Mouse (Mus musculus) neutrophil, adult 5-6 weeks (primary cell): ENCODE data around the gene Slpi. TPM values are rescaled to one million over a fixed set of nuclear protein-coding genes. Genes with fewer than 3 reads are reported as not detected.
A peak's percentile ranks its signal among the peaks of the same experiment; 100 is the strongest.

ENCODE experiments used
- ATAC-seq: fragments of 151-379, 151-347 bp; 2 replicates; pipeline ENCODE4 v1.8.0; 2017; ENCODE audit warnings: mild to moderate bottlenecking, moderate TSS enrichment; ENCODE audit not compliant: insufficient number of reproducible peaks, poor library complexity, low FRiP score, severe bottlenecking; ENCODE audit errors: extremely low read depth
- total RNA-seq: library from RNA; stranded (forward); fragments of 200-1000 nt; gene quantifications from 2 replicates; pipeline ENCODE4 v1.2.3, GENCODE M21; 2017

Gene Slpi
- total RNA-seq, 1 experiment from 2014 or later = 327 TPM

DNA sequence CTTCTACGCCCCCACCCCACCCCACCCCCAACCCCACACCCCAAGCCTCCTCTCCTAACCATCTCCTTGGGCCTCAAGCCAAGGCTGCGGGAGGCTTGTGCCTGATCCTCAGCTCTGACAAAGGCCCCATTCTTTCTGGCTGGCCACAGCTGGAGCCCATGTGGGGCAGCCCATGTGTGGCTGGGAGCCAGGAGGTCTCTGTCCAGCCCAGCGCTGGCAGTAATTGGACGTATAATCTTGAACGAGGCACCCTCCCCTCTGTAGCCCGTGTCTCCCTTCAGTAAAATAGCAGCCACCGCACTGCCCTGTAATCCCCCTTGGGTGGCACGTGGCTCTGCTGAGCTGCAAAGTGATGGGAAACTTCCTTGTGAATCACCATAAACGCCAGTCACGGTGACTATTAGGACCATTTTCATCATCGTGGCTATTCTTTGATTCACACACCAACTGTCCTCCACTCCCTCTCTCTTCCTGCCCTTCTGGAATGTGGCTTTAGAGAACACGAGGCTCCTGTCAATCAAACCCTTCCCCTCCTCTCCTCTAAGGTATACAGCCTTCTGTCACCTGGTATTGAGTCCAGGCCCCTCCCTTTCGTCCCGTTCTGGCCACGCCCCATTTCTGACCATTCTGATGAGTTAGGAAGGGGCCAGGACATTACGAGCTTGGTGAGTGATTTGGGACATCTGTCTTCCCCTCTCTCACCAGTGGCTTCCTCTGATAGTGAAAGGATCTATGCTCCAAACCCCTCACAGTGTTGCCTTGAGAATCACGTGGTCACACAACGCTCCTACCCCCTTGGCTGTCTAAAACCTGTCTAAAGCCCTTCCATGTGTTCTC, 2.8 kb downstream of the Slpi start:
- ATAC-seq = 0 out of 2 replicates have a peak, but pooled peaks have one; percentile 15

DNA sequence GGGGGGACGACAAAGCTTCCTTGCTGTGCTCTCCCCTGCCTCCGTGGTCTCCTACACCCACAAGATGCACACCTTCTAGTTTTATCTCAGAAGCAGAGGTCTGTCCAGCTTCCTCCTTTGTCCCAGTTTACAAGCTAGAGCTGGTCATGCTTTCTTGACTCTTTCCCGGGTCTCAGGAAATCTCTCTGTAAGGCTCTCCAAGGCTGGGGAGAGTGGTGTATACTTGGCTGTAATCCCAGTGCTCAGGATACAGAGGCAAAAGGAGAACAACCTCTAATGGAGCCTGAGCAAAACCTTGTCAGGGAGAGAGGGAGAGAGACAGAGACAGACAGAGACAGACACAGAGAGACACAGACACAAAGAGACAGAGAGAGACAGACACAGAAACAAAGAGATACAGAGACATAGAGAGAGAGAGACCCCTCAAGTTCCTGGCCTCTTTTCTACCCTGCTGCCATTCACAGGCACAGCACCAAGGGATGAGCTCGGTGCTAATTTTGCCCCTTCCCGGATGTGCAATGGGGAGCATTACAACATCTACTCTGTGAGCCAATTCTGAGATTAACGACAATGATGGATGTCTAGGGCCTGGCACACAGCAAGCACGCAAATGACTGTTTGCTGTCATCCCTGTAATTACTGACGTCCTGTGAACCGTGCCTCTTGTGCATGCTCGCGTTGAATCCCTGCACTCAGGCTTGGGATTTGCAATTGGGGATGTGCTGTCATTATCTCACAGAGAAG, 5.1 kb downstream of the Slpi start:
- ATAC-seq = no peak

GRCm38 (mm10) chr2:164382971-164383370, 5.9 kb downstream of the Slpi start:
- ATAC-seq = no peak

- no peak for ATAC-seq
Observed at GRCm38 (mm10) chr2:164381726-164382125, 7.2 kb downstream of the Slpi start.

- peak; percentile 66 for ATAC-seq
Observed at GRCm38 (mm10) chr2:164377478-164378426, 11.1 kb downstream of the Slpi start.

DNA sequence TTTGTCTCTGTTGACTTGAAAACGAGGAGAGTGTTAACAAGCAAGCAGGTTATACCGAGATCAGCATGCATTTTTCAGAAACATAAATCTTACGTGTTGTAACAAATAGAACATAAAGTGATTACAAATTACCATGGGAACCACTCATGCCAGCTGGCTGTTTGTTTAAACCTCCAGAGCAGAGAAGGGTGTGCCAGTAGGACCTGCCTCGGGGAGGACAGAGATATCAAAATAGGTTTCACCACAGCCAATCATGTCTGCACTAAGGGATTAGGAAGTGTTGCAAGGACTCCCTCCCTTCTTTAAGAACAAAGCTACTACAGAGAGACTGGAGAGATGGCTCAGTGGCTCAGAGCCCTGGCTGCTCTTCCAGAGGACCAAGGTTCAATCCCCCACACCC, 15.7 kb downstream of the Slpi start:
- ATAC-seq = no peak

DNA sequence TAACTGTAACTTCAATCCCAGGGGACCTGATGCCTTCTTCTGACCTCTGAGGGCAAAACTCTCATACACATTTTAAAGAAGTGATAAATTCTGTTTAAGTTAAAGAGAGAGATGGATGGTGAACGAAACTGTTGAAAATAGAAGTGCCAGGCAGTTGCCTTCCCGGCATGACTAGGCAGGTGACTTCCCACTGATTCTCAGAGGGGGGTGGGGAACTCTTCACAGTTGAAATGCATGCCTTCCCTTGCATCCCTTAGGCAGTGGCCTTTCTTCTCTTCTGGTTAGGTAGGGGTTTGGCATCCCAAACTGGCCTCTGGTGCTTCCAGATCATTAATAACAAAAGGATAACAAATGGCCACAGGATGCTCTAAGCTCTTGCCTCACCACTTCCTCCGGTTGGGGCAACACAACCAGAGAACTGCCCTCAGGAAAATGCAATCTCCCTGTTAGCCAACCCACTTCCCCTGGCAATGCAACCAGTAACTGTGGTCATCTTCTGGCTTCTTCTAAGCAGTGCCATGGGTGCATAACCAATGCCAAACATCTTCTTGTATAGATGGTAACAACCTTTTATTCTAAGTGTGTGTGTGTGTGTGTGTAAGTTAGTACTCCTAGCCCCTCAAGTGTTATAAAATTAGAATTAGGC, 16.4 kb downstream of the Slpi start:
- peak; percentile 79 for ATAC-seq

DNA sequence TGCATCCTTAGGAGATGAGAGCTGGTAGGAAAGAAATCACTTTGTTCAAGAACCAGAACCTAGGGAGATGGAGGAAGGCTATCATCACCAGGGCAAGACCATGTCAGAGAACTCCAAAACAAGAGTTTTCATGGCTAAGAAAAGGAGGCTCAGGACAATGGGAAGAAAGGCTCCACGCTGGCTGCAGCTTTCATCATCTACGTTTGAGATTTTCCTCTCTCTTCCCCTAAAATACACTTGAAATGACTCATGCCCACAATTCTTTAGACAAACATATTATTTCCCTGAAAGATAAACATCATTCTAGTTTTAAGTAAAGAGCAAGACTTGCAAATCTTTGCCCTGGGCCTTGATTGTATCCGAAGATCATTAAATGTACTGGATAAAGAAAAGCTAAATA, 17.5 kb downstream of the Slpi start:
- ATAC-seq = no peak

GRCm38 (mm10) chr2:164368620-164369105, 20.2 kb downstream of the Slpi start:
- no peak for ATAC-seq

DNA sequence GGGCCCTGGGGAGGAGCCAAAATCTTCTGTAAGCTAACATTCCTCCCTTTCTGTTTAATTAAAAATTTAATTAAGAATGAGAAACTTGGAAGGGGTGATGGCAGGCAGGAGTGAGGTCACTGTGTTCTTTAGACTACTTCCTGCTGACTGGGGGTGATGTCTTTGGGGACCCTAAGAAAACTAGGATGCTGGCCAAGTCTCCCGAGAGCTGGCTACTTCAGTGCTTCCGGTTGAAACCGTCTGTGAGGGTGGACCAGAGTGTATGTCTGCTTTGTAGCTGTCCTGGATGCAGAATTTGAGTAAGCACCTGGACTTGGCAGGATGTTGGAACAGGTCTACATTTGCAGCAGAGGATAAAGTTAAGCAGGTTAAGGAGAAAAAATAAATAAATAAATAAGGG, 21.9 kb downstream of the Slpi start:
- ATAC-seq = no peak

GRCm38 (mm10) chr2:164360974-164361657, 27.8 kb downstream of the Slpi start:
- ATAC-seq = 0 out of 2 replicates have a peak, but pooled peaks have one; percentile 24

DNA sequence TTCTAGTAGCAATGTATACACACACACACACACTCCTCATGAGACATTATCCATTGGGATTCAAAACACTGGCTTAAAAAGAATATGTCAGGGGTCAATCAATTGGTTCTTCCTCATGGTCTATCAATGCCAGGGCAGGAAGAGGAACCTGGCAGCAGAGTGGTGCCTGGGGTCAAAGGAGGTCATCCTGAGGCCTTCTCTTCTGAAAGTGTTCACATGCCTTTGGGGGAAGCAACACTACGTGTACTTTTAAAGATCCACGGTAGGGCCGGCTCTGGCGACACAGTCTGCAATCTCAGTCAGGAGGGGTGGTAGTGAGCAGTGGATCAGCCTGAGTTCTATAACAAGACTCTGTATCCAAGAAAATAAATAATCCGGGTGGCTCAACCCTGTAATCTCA, 29.2 kb downstream of the Slpi start:
- ATAC-seq = peak; percentile 22; the same call in 1 of the 2 replicates

DNA sequence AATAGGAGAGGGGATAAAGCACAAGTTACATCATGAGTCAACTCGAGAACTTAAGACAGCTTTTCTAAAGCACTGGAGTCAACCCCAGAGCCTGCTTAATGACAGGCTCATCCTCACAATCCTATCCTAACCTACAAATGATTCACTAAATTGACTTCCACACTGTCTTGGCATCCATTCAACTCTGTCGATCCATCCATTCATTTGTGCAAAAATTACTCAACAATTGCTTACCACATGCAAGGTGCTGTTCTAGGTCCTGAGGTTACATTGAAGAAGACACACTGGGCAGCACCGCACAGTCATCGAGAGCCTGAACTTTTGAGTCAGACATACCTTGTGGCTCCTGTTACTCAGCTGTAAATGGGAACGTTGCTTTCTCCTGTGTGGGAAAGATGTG, 29.9 kb downstream of the Slpi start:
- ATAC-seq = no peak

- ATAC-seq = no peak
Observed at GRCm38 (mm10) chr2:164358373-164358772, 30.5 kb downstream of the Slpi start.

DNA sequence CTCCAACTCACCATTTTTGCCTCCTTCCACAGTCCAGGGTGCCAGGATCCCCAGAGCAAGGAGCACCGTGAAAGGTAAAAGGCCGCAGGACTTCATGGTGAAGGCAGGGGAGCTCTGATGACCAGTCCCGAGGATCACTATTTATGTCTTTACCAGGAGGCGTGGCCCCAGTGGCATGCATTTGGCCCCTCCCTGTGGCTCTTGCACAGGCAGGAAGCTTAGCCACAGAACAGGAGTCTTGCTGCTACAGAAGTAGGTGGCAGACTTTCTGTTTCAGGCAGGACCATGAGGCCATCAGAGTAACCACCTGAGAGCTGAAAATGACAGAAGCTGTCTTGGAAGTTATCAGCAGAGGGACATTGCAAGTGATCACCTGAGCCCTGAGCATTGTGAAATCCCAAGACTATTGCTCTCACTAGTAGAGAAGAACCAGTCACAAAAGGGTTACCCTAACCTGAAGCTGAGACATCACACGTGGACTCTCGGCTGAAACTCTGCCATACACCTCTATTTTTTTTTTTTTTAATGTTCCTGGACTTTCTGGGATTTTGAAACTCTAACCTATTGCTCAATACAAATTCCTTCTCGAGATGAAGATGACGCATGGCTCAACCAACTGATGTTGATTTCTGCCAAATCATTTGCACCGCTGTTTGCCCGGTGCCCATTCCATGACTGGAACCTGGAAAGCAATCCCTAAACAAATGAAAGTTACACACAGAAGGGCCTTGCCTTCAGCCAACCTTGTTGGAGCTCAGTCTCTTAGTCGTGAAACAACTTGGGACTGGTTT, 32.5 kb downstream of the Slpi start:
- ATAC-seq = peak; percentile 92

DNA sequence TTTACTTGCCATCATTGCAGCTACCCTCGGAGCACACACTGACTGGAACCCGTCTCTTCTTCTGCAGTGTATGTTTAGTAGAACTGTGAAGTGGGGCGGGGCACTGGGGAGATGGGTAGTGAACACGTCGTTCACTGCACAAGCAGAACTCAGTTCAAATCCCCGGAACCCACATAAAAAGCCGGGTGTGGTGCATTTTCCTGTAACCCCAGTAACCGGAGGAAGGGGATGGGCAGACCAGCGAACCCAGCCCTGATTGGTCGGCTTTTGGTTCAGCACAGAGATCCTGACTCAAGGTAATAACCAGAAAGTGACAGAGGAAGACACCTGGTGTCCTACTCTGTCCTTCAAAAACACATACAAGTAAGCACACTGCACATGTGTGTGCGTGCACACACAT, 35.5 kb downstream of the Slpi start:
- ATAC-seq = no peak

DNA sequence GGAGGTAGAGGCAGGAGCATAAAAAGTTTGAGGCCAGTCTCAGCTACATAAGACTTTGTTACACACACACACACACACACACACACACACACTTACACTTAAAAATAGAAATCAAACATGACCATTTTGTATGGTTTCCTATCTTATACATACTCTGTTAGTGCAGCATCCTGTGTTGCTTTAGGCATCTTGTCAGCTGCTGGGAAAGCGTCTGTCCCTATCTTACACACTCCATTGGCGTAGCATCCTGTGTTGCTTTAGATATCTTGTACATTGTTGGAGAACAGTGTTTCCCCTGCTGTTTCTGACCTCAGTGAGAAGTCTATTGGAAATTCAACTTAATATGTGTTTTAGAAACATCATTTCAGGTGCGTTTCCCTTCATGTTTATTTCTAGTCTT, 36.2 kb downstream of the Slpi start:
- ATAC-seq = no peak
